Mouse (Mus musculus) liver, embryonic 11.5 days (tissue): ENCODE data around the gene Tenm3. TPM values are rescaled to one million over a fixed set of nuclear protein-coding genes. Genes with fewer than 3 reads are reported as not detected.

Experiments used
- ATAC-seq: fragments of 200-750 bp; cut with Nextera tagmentation; replicated peaks from 2 replicates; pipeline ENCODE4 v1.8.0; 2017; ENCODE audit warnings: moderate number of reproducible peaks, mild to moderate bottlenecking, moderate TSS enrichment, moderate library complexity; ENCODE audit not compliant: low FRiP score
- DNase-seq: peaks from one replicate; pipeline ENCODE4 v3.0.0-alpha.2; 2017; ENCODE audit warnings: low spot score
- H3K27ac ChIP-seq: fragments of 300-500 bp; sonication (generic); 2 replicates; pipeline ENCODE4 v1.5.1; 2014; ENCODE audit warnings: mild to moderate bottlenecking, low read depth, low read length, control low read depth
- H3K27me3 ChIP-seq: fragments of 300-500 bp; sonication (generic); replicated peaks from 2 replicates; pipeline ENCODE4 v1.6.1; 2014; ENCODE audit warnings: low read length, mixed read lengths; ENCODE audit not compliant: control insufficient read depth, insufficient read depth
- H3K36me3 ChIP-seq: fragments of 300-500 bp; sonication (generic); 2 replicates; pipeline ENCODE4 v1.6.1; 2014; ENCODE audit warnings: mild to moderate bottlenecking, low read length, moderate library complexity, mixed read lengths; ENCODE audit not compliant: control insufficient read depth, insufficient read depth
- H3K4me1 ChIP-seq: fragments of 300-500 bp; sonication (generic); replicated peaks from 2 replicates; pipeline ENCODE4 v1.6.1; 2014; ENCODE audit warnings: low read length, mixed read lengths; ENCODE audit not compliant: control insufficient read depth, insufficient read depth
- H3K4me2 ChIP-seq: fragments of 300-500 bp; sonication (generic); 2 replicates; pipeline ENCODE4 v1.6.1; 2014; ENCODE audit warnings: mild to moderate bottlenecking, control low read depth, moderate library complexity
- H3K4me3 ChIP-seq: fragments of 300-500 bp; sonication (generic); 2 replicates; pipeline ENCODE4 v1.5.1; 2014; ENCODE audit warnings: low read depth, low read length, control low read depth
- H3K9ac ChIP-seq: fragments of 300-500 bp; sonication (generic); 2 replicates; pipeline ENCODE4 v1.6.1; 2014; ENCODE audit warnings: low read depth, low read length, control low read depth
- H3K9me3 ChIP-seq: fragments of 300-500 bp; sonication (generic); 2 replicates; pipeline ENCODE4 v1.6.1; 2016; ENCODE audit warnings: low read length, inconsistent platforms, mixed read lengths; ENCODE audit not compliant: control insufficient read depth
- WGBS: fragments of 180-500 bp; shearing (Covaris S2); extraction: QIAGEN DNeasy Blood & Tissue Kit; methylation state at CpG from one replicate; pipeline ENCODE4 v1.1.7; 2014; 5-methylcytosine and 5-hydroxymethylcytosine counted together
- polyA plus RNA-seq: library from polyadenylated mRNA; unstranded; fragments of >200 nt; fragmentation: Nextera tagmentation; extraction: Ambion mirVana; gene quantifications from 2 replicates; pipeline ENCODE4 v1.2.1, GENCODE M21; 2014

The Tenm3 gene
- polyA plus RNA-seq, 1 experiment from 2014 or later: 13.6 TPM

GRCm38 (mm10) chr8:48555546-48556141 is 288.1 kb downstream of the Tenm3 start:
- Histone ChIP-seq H3K4me1 (no peaks in the 10 kb centered on the region; the same call in 1 of the 2 replicates), H3K9me3 (no peaks in the 10 kb centered on the region), H3K36me3 (no peaks in the 10 kb centered on the region), H3K27ac (peak overlapping the region; percentile 88), H3K4me2 (peak overlapping the region; percentile 72), H3K27me3 (peaks cover 25% of the 10 kb centered on the region), H3K9ac (peak overlapping the region; percentile 55; the same call in 1 of the 2 replicates), H3K4me3 (peak overlapping the region; percentile 67)
- DNase-seq (peak; percentile 75), ATAC-seq (peak; percentile 70)
- under 1% methylated on average over 55 of the region's 55 CpGs for WGBS

- H3K36me3 ChIP-seq: no peaks in the 10 kb centered on the region
- peak; percentile 89 for ATAC-seq
- H3K27me3 ChIP-seq: peaks cover 25% of the 10 kb centered on the region
- H3K9me3 ChIP-seq: no peaks in the 10 kb centered on the region
- peak overlapping the region; percentile 64 for H3K9ac ChIP-seq
- H3K4me1 ChIP-seq: no peaks in the 10 kb centered on the region; the same call in 1 of the 2 replicates
- WGBS: under 1% methylated on average over 63 of the region's 86 CpGs
- no peak for DNase-seq
- H3K4me2 ChIP-seq: peak overlapping the region; percentile 72
- H3K4me3 ChIP-seq: peak overlapping the region; percentile 67
- H3K27ac ChIP-seq: peak overlapping the region; percentile 88
These were observed 288.8 kb downstream of the Tenm3 start for GRCm38 (mm10) chr8:48554762-48555545.

DNA sequence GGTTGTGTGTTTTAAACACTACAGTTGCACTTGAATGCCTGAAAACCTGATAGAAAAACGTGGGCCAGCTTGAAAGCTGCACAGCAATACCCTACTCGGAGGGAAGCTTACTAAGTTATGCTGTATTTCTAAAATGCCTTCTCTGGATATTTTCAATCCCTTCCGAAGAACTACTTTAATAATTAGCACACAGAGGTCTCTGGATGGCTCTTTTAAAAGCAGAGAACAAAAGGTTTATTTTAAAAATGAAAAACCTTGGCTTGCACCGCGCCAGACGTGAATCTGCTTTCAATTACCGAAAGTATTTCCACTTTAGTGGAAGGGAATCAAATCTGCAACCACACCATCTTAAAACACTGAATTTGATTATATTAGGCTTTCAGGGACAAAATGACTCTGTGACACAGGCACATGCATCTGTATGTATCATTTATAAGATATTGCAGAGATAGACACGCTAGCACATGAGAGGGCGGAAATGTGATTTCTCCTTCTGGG is 289.9 kb downstream of the Tenm3 start:
- no peak overlapping the region for H3K27ac ChIP-seq
- H3K4me3 ChIP-seq: peak overlapping the region; percentile 67
- 4% methylated on average over 9 of the region's 9 CpGs for WGBS
- no peaks in the 10 kb centered on the region for H3K9me3 ChIP-seq
- DNase-seq (no peak), ATAC-seq (no peak)
- peak overlapping the region; percentile 72 for H3K4me2 ChIP-seq
- no peaks in the 10 kb centered on the region for H3K36me3 ChIP-seq
- peak overlapping the region; percentile 17 for H3K9ac ChIP-seq
- no peaks in the 10 kb centered on the region; the same call in 1 of the 2 replicates for H3K4me1 ChIP-seq
- H3K27me3 ChIP-seq: peaks cover 25% of the 10 kb centered on the region

- Histone ChIP-seq H3K4me2 (no peak overlapping the region), H3K36me3 (no peaks in the 10 kb centered on the region), H3K9me3 (no peaks in the 10 kb centered on the region), H3K4me1 (no peaks in the 10 kb centered on the region; the same call in 1 of the 2 replicates), H3K9ac (no peak overlapping the region), H3K27me3 (peaks cover 25% of the 10 kb centered on the region), H3K27ac (no peak overlapping the region), H3K4me3 (no peak overlapping the region)
- ATAC-seq: no peak
- WGBS: 75% methylated on average over 2 of the region's 2 CpGs
- no peak for DNase-seq
These were observed 291.4 kb downstream of the Tenm3 start for GRCm38 (mm10) chr8:48552306-48552705.

DNA sequence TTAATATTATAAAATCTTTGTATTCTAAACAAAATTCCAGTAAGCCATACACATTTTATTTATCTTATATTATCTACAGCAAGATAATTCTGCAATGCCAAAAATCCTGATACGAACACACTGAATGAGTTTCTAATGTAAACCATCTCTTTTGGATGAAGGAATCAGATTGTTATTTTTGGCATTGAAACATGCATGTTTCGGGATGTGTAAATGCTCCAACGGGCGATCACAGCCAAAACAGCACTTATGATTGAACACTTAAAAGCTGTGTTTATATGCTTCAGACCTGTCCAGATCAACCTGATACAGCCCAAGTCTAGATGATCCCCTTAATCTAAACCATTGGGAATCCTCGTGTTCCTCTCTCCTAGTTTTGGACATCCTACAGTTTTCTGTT is 292.4 kb downstream of the Tenm3 start:
- Histone ChIP-seq H3K4me3 (no peak overlapping the region), H3K4me2 (no peak overlapping the region), H3K27ac (no peak overlapping the region), H3K36me3 (no peaks in the 10 kb centered on the region), H3K9ac (no peak overlapping the region), H3K27me3 (peaks cover 21% of the 10 kb centered on the region), H3K9me3 (no peaks in the 10 kb centered on the region), H3K4me1 (no peaks in the 10 kb centered on the region; the same call in 1 of the 2 replicates)
- ATAC-seq (no peak), DNase-seq (no peak)
- 71% methylated on average over 5 of the region's 5 CpGs for WGBS

DNA sequence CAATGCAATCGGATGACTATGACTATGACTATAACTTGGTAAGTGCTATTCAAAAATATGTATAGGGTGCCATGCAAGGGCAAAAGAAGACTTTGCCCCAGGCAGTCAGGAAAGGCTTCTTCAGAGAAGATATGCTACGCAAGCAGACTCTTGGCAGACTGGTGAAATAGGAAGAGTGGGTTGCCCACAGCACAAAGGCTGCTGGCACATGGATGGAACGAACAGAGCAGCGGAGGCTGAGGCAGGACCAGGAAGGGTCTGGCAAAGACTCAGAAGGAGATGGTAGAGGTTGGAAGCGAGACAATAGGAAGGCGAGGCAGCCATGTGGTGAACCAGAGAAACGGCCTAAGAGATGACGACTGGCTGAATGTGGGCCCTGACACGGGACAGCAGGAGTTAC is 294.8 kb downstream of the Tenm3 start:
- H3K9ac ChIP-seq: no peak overlapping the region
- 92% methylated on average over 9 of the region's 9 CpGs for WGBS
- H3K36me3 ChIP-seq: no peaks in the 10 kb centered on the region
- H3K4me3 ChIP-seq: no peak overlapping the region
- no peaks in the 10 kb centered on the region; the same call in 1 of the 2 replicates for H3K4me1 ChIP-seq
- H3K27ac ChIP-seq: no peak overlapping the region
- ATAC-seq: no peak
- no peak overlapping the region for H3K4me2 ChIP-seq
- H3K27me3 ChIP-seq: no peaks in the 10 kb centered on the region; the same call in 1 of the 2 replicates
- no peaks in the 10 kb centered on the region for H3K9me3 ChIP-seq
- DNase-seq: no peak

- no peak for DNase-seq
- Histone ChIP-seq H3K27ac (no peak overlapping the region), H3K4me3 (no peak overlapping the region), H3K27me3 (no peaks in the 10 kb centered on the region), H3K4me2 (no peak overlapping the region), H3K36me3 (no peaks in the 10 kb centered on the region), H3K9ac (no peak overlapping the region), H3K4me1 (no peaks in the 10 kb centered on the region; the same call in 1 of the 2 replicates), H3K9me3 (no peaks in the 10 kb centered on the region)
- no peak for ATAC-seq
- WGBS: 74% methylated on average over 5 of the region's 5 CpGs
These were observed 298.1 kb downstream of the Tenm3 start for GRCm38 (mm10) chr8:48545631-48546030.

DNA sequence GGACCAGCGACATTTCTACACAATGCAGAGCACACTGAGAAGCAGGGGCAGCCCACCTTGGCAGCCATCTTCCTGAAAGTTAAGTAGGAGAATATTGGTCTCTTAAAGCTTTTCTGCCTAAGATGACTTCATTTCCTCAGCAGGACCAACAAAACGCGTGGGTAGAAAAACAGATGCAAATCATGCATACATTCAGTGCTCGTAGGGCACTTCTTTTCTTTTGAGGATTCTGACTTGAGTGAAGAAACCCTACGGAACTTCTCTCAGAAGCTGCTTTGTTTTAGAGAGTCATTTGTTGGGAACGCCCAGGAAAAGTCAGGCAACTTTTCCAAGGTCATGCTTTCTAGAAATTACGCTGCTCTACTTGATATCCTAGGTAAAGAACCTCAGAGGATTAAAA is 298.9 kb downstream of the Tenm3 start:
- ATAC-seq: no peak
- 79% methylated on average over 7 of the region's 7 CpGs for WGBS
- Histone ChIP-seq H3K4me1 (no peaks in the 10 kb centered on the region), H3K36me3 (no peaks in the 10 kb centered on the region), H3K9ac (no peak overlapping the region), H3K4me2 (no peak overlapping the region), H3K27ac (no peak overlapping the region), H3K4me3 (no peak overlapping the region), H3K9me3 (no peaks in the 10 kb centered on the region), H3K27me3 (no peaks in the 10 kb centered on the region)
- DNase-seq: no peak
